Mouse (Mus musculus) intestine, postnatal 0 days (tissue): ENCODE measurements at regions not wholly inside any gene's neighbourhood (a gene's known extent, or its start where the extent isn't known, plus 50 kb on each side); places are given as distances from the start of the nearest gene placed in this dataset.

ENCODE experiments used
- ATAC-seq: fragments of 200-750 bp; cut with Nextera tagmentation; 2 replicates; pipeline ENCODE4 v1.8.0; 2017; ENCODE audit warnings: mild to moderate bottlenecking, moderate TSS enrichment, moderate library complexity
- H3K27ac ChIP-seq: fragments of 300-500 bp; sonication (generic); 2 replicates; pipeline ENCODE4 v1.5.1; 2014; ENCODE audit warnings: mild to moderate bottlenecking, low read depth, low read length, moderate library complexity
- H3K27me3 ChIP-seq: fragments of 300-500 bp; sonication (generic); replicated peaks from 2 replicates; pipeline ENCODE4 v1.6.1; 2014; ENCODE audit warnings: low read length, mixed read lengths; ENCODE audit not compliant: control insufficient read depth, insufficient read depth
- H3K36me3 ChIP-seq: fragments of 300-500 bp; sonication (generic); 2 replicates; pipeline ENCODE4 v1.6.1; 2014; ENCODE audit warnings: mild to moderate bottlenecking, moderate library complexity; ENCODE audit not compliant: control insufficient read depth, insufficient read depth
- H3K4me1 ChIP-seq: fragments of 300-500 bp; sonication (generic); replicated peaks from 2 replicates; pipeline ENCODE4 v1.6.1; 2014; ENCODE audit warnings: antibody characterized with exemption, low read length, mixed read lengths; ENCODE audit not compliant: control insufficient read depth, insufficient read depth
- H3K4me2 ChIP-seq: fragments of 300-500 bp; sonication (generic); replicated peaks from 2 replicates; pipeline ENCODE4 v1.6.1; 2014; ENCODE audit warnings: low read depth, mild to moderate bottlenecking, moderate library complexity
- H3K4me3 ChIP-seq: fragments of 300-500 bp; sonication (generic); 2 replicates; pipeline ENCODE4 v1.5.1; 2014; ENCODE audit warnings: low read depth, low read length
- H3K9ac ChIP-seq: fragments of 300-500 bp; sonication (generic); 2 replicates; pipeline ENCODE4 v1.6.1; 2014; ENCODE audit warnings: mild to moderate bottlenecking, low read depth, low read length
- H3K9me3 ChIP-seq: fragments of 300-500 bp; sonication (generic); 2 replicates; pipeline ENCODE4 v1.6.1; 2016; ENCODE audit warnings: mixed run types; ENCODE audit not compliant: control insufficient read depth
- CTCF ChIP-seq: sonication (generic); IDR thresholded peaks from 2 replicates; pipeline ENCODE4 v1.5.1; 2016; ENCODE audit warnings: low read depth, mild to moderate bottlenecking, control low read depth, antibody characterized with exemption, moderate library complexity
- WGBS: fragments of 180-500 bp; shearing (Covaris S2); extraction: QIAGEN DNeasy Blood & Tissue Kit; methylation state at CpG from one replicate; pipeline ENCODE4 v1.1.7; 2014; 5-methylcytosine and 5-hydroxymethylcytosine counted together

- no peak for ATAC-seq
- Histone ChIP-seq H3K27ac (no peak overlapping the region), H3K9me3 (no peaks in the 10 kb centered on the region), H3K36me3 (no peaks in the 10 kb centered on the region), H3K4me1 (no peaks in the 10 kb centered on the region), H3K4me3 (no peak overlapping the region), H3K4me2 (no peak overlapping the region), H3K27me3 (no peaks in the 10 kb centered on the region), H3K9ac (no peak overlapping the region)
- WGBS, result 56% methylated on average over 5 of the region's 5 CpGs
- TF ChIP-seq CTCF, result no peak
Measured at GRCm38 (mm10) chr3:39898961-39899360, 632.1 kb upstream of the Intu start.

GRCm38 (mm10) chr3:39900207-39900606 is 630.9 kb upstream of the Intu start:
- WGBS, result 70% methylated on average over 2 of the region's 2 CpGs

GRCm38 (mm10) chr3:39904377-39904776 is 626.7 kb upstream of the Intu start:
- Histone ChIP-seq H3K9me3 (no peaks in the 10 kb centered on the region), H3K27me3 (no peaks in the 10 kb centered on the region), H3K9ac (no peak overlapping the region), H3K4me3 (no peak overlapping the region), H3K36me3 (no peaks in the 10 kb centered on the region), H3K4me1 (no peaks in the 10 kb centered on the region), H3K27ac (no peak overlapping the region), H3K4me2 (no peak overlapping the region)
- TF ChIP-seq CTCF, result no peak
- WGBS, result 40% methylated on average over 3 of the region's 3 CpGs
- no peak for ATAC-seq

More at GRCm38 (mm10) chr3:39900207-39900606, 630.9 kb upstream of the Intu start:
- H3K27ac ChIP-seq, result no peak overlapping the region
- no peaks in the 10 kb centered on the region for H3K9me3 ChIP-seq
- TF ChIP-seq CTCF, result no peak
- ATAC-seq, result no peak
- no peak overlapping the region for H3K4me2 ChIP-seq
- H3K36me3 ChIP-seq, result no peaks in the 10 kb centered on the region
- H3K27me3 ChIP-seq, result no peaks in the 10 kb centered on the region
- no peak overlapping the region for H3K9ac ChIP-seq
- no peak overlapping the region for H3K4me3 ChIP-seq
- no peaks in the 10 kb centered on the region for H3K4me1 ChIP-seq

GRCm38 (mm10) chr3:39908676-39909362 is 622.3 kb upstream of the Intu start:
- H3K4me3 ChIP-seq, result no peak overlapping the region
- TF ChIP-seq CTCF, result no peak
- WGBS, result 69% methylated on average over 4 of the region's 4 CpGs
- H3K4me1 ChIP-seq, result no peaks in the 10 kb centered on the region
- H3K27me3 ChIP-seq, result no peaks in the 10 kb centered on the region
- H3K9ac ChIP-seq, result no peak overlapping the region
- no peak overlapping the region for H3K4me2 ChIP-seq
- H3K27ac ChIP-seq, result no peak overlapping the region
- H3K36me3 ChIP-seq, result no peaks in the 10 kb centered on the region
- no peaks in the 10 kb centered on the region for H3K9me3 ChIP-seq
- no peak for ATAC-seq

DNA sequence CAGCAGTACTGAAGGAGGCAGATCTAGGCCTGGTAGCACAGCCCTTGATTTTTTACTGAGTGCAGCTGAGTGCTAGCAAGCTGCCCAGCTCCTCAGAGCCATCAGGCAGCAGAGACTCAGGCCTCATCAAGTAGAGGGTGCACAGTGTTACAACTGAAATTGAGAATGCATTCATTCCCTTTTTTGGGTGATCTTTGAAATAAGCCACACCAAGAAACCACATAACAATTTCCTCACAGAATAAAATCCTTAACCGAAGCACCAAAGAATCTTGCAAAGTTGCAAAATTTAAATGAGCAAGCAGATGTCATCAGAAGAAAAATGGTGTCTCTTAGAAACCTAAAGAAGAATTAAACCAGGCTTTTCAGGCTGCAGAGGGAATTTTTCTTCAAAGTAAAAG is 621.4 kb upstream of the Intu start:
- Histone ChIP-seq H3K36me3 (no peaks in the 10 kb centered on the region), H3K4me1 (no peaks in the 10 kb centered on the region), H3K9me3 (no peaks in the 10 kb centered on the region), H3K27ac (no peak overlapping the region), H3K27me3 (no peaks in the 10 kb centered on the region), H3K9ac (no peak overlapping the region), H3K4me2 (no peak overlapping the region), H3K4me3 (no peak overlapping the region)
- no peak for TF ChIP-seq CTCF
- 70% methylated on average over 1 of the region's 1 CpGs for WGBS
- ATAC-seq, result no peak

- 87% methylated on average over 2 of the region's 2 CpGs for WGBS
- Histone ChIP-seq H3K27me3 (no peaks in the 10 kb centered on the region), H3K4me3 (no peak overlapping the region), H3K4me1 (no peaks in the 10 kb centered on the region), H3K9me3 (no peaks in the 10 kb centered on the region), H3K9ac (no peak overlapping the region), H3K27ac (no peak overlapping the region), H3K36me3 (no peaks in the 10 kb centered on the region), H3K4me2 (no peak overlapping the region)
- no peak for TF ChIP-seq CTCF
- ATAC-seq, result no peak
Measured at GRCm38 (mm10) chr3:39918601-39919000, 612.5 kb upstream of the Intu start.

DNA sequence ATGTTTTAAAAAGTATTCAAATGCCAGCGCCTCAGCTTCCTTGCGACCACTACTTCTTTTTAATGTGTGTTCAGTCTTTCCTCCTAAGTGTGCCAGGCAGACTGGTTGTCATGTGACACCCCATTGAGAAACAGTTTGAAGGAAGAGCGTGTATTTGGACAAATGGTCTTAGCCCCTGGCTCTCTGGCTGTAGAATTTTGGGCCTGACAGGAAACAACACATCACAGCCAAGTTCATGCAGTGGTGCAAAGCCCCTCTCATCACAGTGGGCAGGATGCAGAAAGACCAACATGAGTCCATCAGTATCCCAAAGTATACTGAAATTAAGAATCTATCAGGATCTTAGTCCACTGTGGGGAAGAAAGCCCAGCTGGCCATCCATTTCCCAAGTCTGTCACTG is 605.6 kb upstream of the Intu start:
- no peak for TF ChIP-seq CTCF
- no peaks in the 10 kb centered on the region for H3K4me1 ChIP-seq
- no peaks in the 10 kb centered on the region for H3K36me3 ChIP-seq
- H3K4me2 ChIP-seq, result no peak overlapping the region
- no peaks in the 10 kb centered on the region for H3K27me3 ChIP-seq
- WGBS, result 88% methylated on average over 3 of the region's 3 CpGs
- no peak for ATAC-seq
- H3K27ac ChIP-seq, result no peak overlapping the region
- no peaks in the 10 kb centered on the region for H3K9me3 ChIP-seq
- no peak overlapping the region for H3K9ac ChIP-seq
- H3K4me3 ChIP-seq, result no peak overlapping the region
